Mouse (Mus musculus) gastrocnemius, adult 18-20 months (tissue): Measurements from ENCODE around the gene Fnbp1l. TPM values are rescaled to one million over a fixed set of nuclear protein-coding genes. Genes with fewer than 3 reads are reported as not detected.
A peak's percentile ranks its signal among the peaks of the same experiment; 100 is the strongest.

Experiments
- DNase-seq: peaks from one replicate; pipeline ENCODE4 v3.0.0; 2021; ENCODE audit warnings: low spot score
- total RNA-seq, 2 experiments: library from RNA; stranded (reverse); gene quantifications; 2 replicates each; pipeline ENCODE4 v1.2.3; 2021

Fnbp1l gene
- total RNA-seq, 2 experiments from 2014 or later = 3.6 to 6.0 TPM

GRCm38 (mm10) chr3:122535938-122536703 lies 83.4 kb downstream of the Fnbp1l start:
- no peak for DNase-seq

GRCm38 (mm10) chr3:122528477-122528876 lies 91.0 kb downstream of the Fnbp1l start:
- DNase-seq = no peak

- DNase-seq = no peak
Observed at GRCm38 (mm10) chr3:122521294-122521693, 98.2 kb downstream of the Fnbp1l start.

GRCm38 (mm10) chr3:122520875-122521274 lies 98.6 kb downstream of the Fnbp1l start:
- no peak for DNase-seq

GRCm38 (mm10) chr3:122520365-122520764 lies 99.2 kb downstream of the Fnbp1l start:
- no peak for DNase-seq

GRCm38 (mm10) chr3:122519082-122519481 lies 100.4 kb downstream of the Fnbp1l start:
- no peak for DNase-seq

GRCm38 (mm10) chr3:122518231-122518736 lies 101.2 kb downstream of the Fnbp1l start:
- DNase-seq = no peak

- no peak for DNase-seq
Observed at GRCm38 (mm10) chr3:122517726-122518125, 101.8 kb downstream of the Fnbp1l start.

GRCm38 (mm10) chr3:122516327-122516695 lies 103.2 kb downstream of the Fnbp1l start:
- no peak for DNase-seq

- no peak for DNase-seq
Observed at GRCm38 (mm10) chr3:122515568-122516326, 103.8 kb downstream of the Fnbp1l start.

GRCm38 (mm10) chr3:122512725-122513375 lies 106.7 kb downstream of the Fnbp1l start:
- DNase-seq = no peak

- no peak for DNase-seq
Observed at GRCm38 (mm10) chr3:122511721-122512619, 107.5 kb downstream of the Fnbp1l start.

GRCm38 (mm10) chr3:122510932-122511331 lies 108.6 kb downstream of the Fnbp1l start:
- DNase-seq = no peak

GRCm38 (mm10) chr3:122510240-122510750 lies 109.2 kb downstream of the Fnbp1l start:
- DNase-seq = no peak

GRCm38 (mm10) chr3:122509534-122510239 lies 109.8 kb downstream of the Fnbp1l start:
- peak; percentile 12 for DNase-seq

- DNase-seq = peak; percentile 56
Observed at GRCm38 (mm10) chr3:122509084-122509483, 110.4 kb downstream of the Fnbp1l start.

GRCm38 (mm10) chr3:122507826-122508225 lies 111.7 kb downstream of the Fnbp1l start:
- DNase-seq = no peak

GRCm38 (mm10) chr3:122506343-122506916 lies 113.1 kb downstream of the Fnbp1l start:
- no peak for DNase-seq

- DNase-seq = no peak
Observed at GRCm38 (mm10) chr3:122500929-122501328, 118.6 kb downstream of the Fnbp1l start.

GRCm38 (mm10) chr3:122499647-122500046 lies 119.9 kb downstream of the Fnbp1l start:
- no peak for DNase-seq
